Mouse (Mus musculus) hindbrain, postnatal 0 days (tissue): ENCODE results near the gene Gm44579. TPM values are rescaled to one million over a fixed set of nuclear protein-coding genes. Genes with fewer than 3 reads are reported as not detected.
A peak's percentile ranks its signal among the peaks of the same experiment; 100 is the strongest.

ENCODE experiments used
- ATAC-seq: fragments of 200-750 bp; cut with Nextera tagmentation; 2 replicates; pipeline ENCODE4 v1.8.0; 2017; ENCODE audit warnings: mild to moderate bottlenecking, moderate TSS enrichment, moderate library complexity
- DNase-seq: peaks from one replicate; pipeline ENCODE4 v3.0.0-alpha.2; 2015; ENCODE audit warnings: low spot score
- H3K27ac ChIP-seq: fragments of 300-500 bp; sonication (generic); 2 replicates; pipeline ENCODE4 v1.5.1; 2014; ENCODE audit warnings: mild to moderate bottlenecking
- H3K27me3 ChIP-seq: fragments of 300-500 bp; sonication (generic); 2 replicates; pipeline ENCODE4 v1.6.1; 2014; ENCODE audit warnings: low read length, mixed read lengths; ENCODE audit not compliant: insufficient read depth
- H3K36me3 ChIP-seq: fragments of 300-500 bp; sonication (generic); 2 replicates; pipeline ENCODE4 v1.6.1; 2014; ENCODE audit warnings: low read length, mixed read lengths; ENCODE audit not compliant: insufficient read depth
- H3K4me1 ChIP-seq: fragments of 300-500 bp; sonication (generic); 2 replicates; pipeline ENCODE4 v1.6.1; 2014; ENCODE audit warnings: antibody characterized with exemption, low read length, mixed read lengths; ENCODE audit not compliant: insufficient read depth
- H3K4me2 ChIP-seq: fragments of 300-500 bp; sonication (generic); 2 replicates; pipeline ENCODE4 v1.6.1; 2014; ENCODE audit warnings: low read depth, mild to moderate bottlenecking, low read length, moderate library complexity, mixed read lengths
- H3K4me3 ChIP-seq: fragments of 300-500 bp; sonication (generic); 2 replicates; pipeline ENCODE4 v1.5.1; 2014; ENCODE audit warnings: low read length
- H3K9ac ChIP-seq: fragments of 300-500 bp; sonication (generic); replicated peaks from 2 replicates; pipeline ENCODE4 v1.6.1; 2014; ENCODE audit warnings: mild to moderate bottlenecking, low read length, moderate library complexity, mixed read lengths
- H3K9me3 ChIP-seq: fragments of 300-500 bp; sonication (generic); 2 replicates; pipeline ENCODE4 v1.6.1; 2016; ENCODE audit warnings: low read length, mixed read lengths
- CTCF ChIP-seq: IDR thresholded peaks from 2 replicates; pipeline ENCODE4 v1.5.1; 2016; ENCODE audit warnings: antibody characterized with exemption, control low read depth, low read depth
- WGBS: fragments of 180-500 bp; shearing (Covaris S2); extraction: QIAGEN DNeasy Blood & Tissue Kit; methylation state at CpG from one replicate; pipeline ENCODE4 v1.1.7; 2014; 5-methylcytosine and 5-hydroxymethylcytosine counted together
- polyA plus RNA-seq: library from polyadenylated mRNA; unstranded; fragments of >200 nt; fragmentation: Nextera tagmentation; extraction: Ambion mirVana; gene quantifications from 2 replicates; pipeline ENCODE4 v1.2.1, GENCODE M21; 2015
- total RNA-seq: library from RNA; depleted of rRNA; stranded (reverse); fragments of >200 nt; gene quantifications from 2 replicates; pipeline ENCODE4 v1.2.3, GENCODE M21; 2014

Gm44579 gene
- total and polyA plus RNA-seq, 2 experiments from 2014 or later = 0.08 TPM; not detected in 1

DNA sequence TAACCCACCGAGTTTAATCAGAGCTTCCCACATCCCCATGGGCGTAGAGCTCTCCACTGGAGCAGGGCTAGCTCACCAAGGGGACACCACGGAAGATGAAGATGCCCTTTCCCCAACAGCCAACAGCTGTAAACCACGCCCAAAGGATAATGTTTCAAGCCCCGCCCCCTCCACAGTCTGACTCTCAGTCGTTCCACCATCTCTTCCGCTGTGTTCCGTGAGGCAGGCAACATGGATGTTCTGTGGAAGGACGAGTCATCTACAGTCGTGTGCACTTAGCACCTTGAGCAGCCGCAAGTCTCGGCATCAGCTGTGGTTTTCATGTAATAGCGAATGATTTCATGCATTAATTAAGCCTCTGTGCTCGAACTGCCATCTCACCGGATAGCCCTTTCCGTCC is 4.8 kb upstream of the Gm44579 start:
- Histone ChIP-seq H3K4me3 (no peak overlapping the region), H3K27me3 (no peaks in the 10 kb centered on the region), H3K27ac (no peak overlapping the region), H3K9ac (no peak overlapping the region), H3K4me2 (no peak overlapping the region), H3K4me1 (no peaks in the 10 kb centered on the region), H3K36me3 (no peaks in the 10 kb centered on the region), H3K9me3 (no peaks in the 10 kb centered on the region)
- 44% methylated on average over 16 of the region's 16 CpGs for WGBS
- peak; percentile 1 for DNase-seq
- ATAC-seq = no peak
- no peak for TF ChIP-seq CTCF

- no peak for ATAC-seq
- no peak overlapping the region for H3K4me3 ChIP-seq
- H3K4me2 ChIP-seq = no peak overlapping the region
- no peaks in the 10 kb centered on the region for H3K27me3 ChIP-seq
- no peak for DNase-seq
- no peak overlapping the region for H3K27ac ChIP-seq
- no peaks in the 10 kb centered on the region for H3K36me3 ChIP-seq
- H3K4me1 ChIP-seq = no peaks in the 10 kb centered on the region
- H3K9me3 ChIP-seq = no peaks in the 10 kb centered on the region
- TF ChIP-seq CTCF = no peak
- H3K9ac ChIP-seq = no peak overlapping the region
Observed at GRCm38 (mm10) chr15:98222377-98222776, 1.6 kb upstream of the Gm44579 start.

- Histone ChIP-seq H3K27me3 (no peaks in the 10 kb centered on the region), H3K36me3 (no peaks in the 10 kb centered on the region), H3K4me3 (no peak overlapping the region), H3K27ac (no peak overlapping the region), H3K9ac (no peak overlapping the region), H3K9me3 (no peaks in the 10 kb centered on the region), H3K4me1 (no peaks in the 10 kb centered on the region), H3K4me2 (no peak overlapping the region)
- no peak for ATAC-seq
- DNase-seq = no peak
- no peak for TF ChIP-seq CTCF
- WGBS = 74% methylated on average over 5 of the region's 5 CpGs
Observed at GRCm38 (mm10) chr15:98214130-98214529, 6.6 kb downstream of the Gm44579 start.

DNA sequence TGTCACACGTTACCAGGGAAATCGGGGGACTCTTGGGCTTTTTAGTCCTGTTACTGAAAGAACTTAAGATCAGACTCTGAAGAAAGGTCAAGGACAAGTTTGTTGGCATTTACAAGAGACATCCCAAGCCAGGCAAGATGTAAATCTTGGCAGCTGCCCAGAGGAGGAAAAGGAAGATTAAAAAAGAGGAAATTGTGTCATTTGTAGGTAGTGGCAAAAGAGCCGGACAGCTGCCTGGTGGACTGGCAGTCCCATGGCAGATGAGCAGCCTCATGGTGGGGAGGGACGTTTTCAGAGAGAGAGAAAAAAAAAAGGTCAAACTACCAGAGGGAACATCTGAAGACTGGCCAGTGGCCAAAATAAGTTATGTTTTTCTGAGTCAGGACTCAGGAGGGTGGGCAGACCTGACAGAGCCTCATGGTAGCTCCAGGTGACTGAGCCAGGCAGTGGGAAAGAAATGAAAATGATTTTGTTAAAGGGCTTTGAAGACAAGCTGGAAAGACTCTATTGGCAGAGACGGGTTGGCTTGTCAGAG is 7.4 kb downstream of the Gm44579 start:
- ATAC-seq (no peak), DNase-seq (no peak)
- H3K4me1 ChIP-seq = no peaks in the 10 kb centered on the region
- H3K4me3 ChIP-seq = no peak overlapping the region
- H3K4me2 ChIP-seq = no peak overlapping the region
- 76% methylated on average over 5 of the region's 5 CpGs for WGBS
- no peaks in the 10 kb centered on the region for H3K27me3 ChIP-seq
- H3K9ac ChIP-seq = no peak overlapping the region
- H3K9me3 ChIP-seq = no peaks in the 10 kb centered on the region
- no peak for TF ChIP-seq CTCF
- no peak overlapping the region for H3K27ac ChIP-seq
- H3K36me3 ChIP-seq = no peaks in the 10 kb centered on the region

- H3K4me3 ChIP-seq = no peak overlapping the region
- ATAC-seq (no peak), DNase-seq (no peak)
- no peaks in the 10 kb centered on the region for H3K4me1 ChIP-seq
- H3K36me3 ChIP-seq = no peaks in the 10 kb centered on the region
- H3K27ac ChIP-seq = no peak overlapping the region
- no peaks in the 10 kb centered on the region for H3K9me3 ChIP-seq
- TF ChIP-seq CTCF = no peak
- 81% methylated on average over 7 of the region's 7 CpGs for WGBS
- H3K9ac ChIP-seq = no peak overlapping the region
- H3K27me3 ChIP-seq = no peaks in the 10 kb centered on the region
- no peak overlapping the region for H3K4me2 ChIP-seq
Observed at GRCm38 (mm10) chr15:98209676-98210075, 11.1 kb downstream of the Gm44579 start.

GRCm38 (mm10) chr15:98195442-98195841 is 25.3 kb downstream of the Gm44579 start, which contains the start of gene Olfr288:
TSS of gene Olfr288 (minus strand) at chr15:98195542.
- no peak for TF ChIP-seq CTCF
- Histone ChIP-seq H3K4me3 (no peak within 1 kb of the TSS), H3K9ac (no peak within 1 kb of the TSS), H3K27ac (no peak within 1 kb of the TSS), H3K27me3 (no peaks in the 10 kb centered on the region), H3K4me2 (no peak within 1 kb of the TSS), H3K9me3 (no peaks in the 10 kb centered on the region), H3K36me3 (no peaks in the 10 kb centered on the region), H3K4me1 (no peaks in the 10 kb centered on the region)
- ATAC-seq (no peak), DNase-seq (no peak)
- WGBS = 68% methylated on average over 3 of the region's 3 CpGs

DNA sequence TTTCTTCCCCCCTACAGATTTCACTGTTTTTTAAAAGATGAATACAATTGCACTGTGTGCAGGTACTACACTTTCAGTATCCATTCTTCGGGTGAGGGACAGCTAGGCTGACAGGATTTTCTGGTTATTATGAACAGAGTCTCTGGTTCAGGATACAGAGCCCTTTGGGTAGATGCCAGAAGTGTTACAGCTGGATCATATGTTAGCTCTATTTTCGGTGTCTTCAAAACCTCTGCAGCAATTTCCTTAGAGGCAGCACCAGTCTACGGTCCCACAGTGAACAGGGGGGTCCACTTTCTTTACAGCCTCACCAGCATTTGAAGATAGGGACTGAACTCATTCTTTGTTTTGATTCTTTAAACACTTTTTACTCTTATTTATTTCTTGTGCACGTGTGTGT is 36.3 kb downstream of the Gm44579 start:
- Histone ChIP-seq H3K4me1 (no peaks in the 10 kb centered on the region), H3K27me3 (no peaks in the 10 kb centered on the region), H3K4me3 (no peak overlapping the region), H3K36me3 (no peaks in the 10 kb centered on the region), H3K4me2 (no peak overlapping the region), H3K27ac (no peak overlapping the region), H3K9me3 (no peaks in the 10 kb centered on the region), H3K9ac (no peak overlapping the region)
- 77% methylated on average over 4 of the region's 4 CpGs for WGBS
- ATAC-seq = no peak
- TF ChIP-seq CTCF = no peak
- no peak for DNase-seq
